Mouse (Mus musculus) megakaryocyte, embryonic 14.5 days (primary cell): Measurements from ENCODE around the gene Cmah. TPM values are rescaled to one million over a fixed set of nuclear protein-coding genes. Genes with fewer than 3 reads are reported as not detected.

Experiments used
- H3K27me3 ChIP-seq: replicated peaks from 2 replicates; pipeline ENCODE3; 2012; ENCODE audit warnings: inconsistent platforms
- H3K36me3 ChIP-seq: replicated peaks from 2 replicates; pipeline ENCODE3; 2012; ENCODE audit warnings: low read length, inconsistent platforms, mixed read lengths
- H3K4me1 ChIP-seq: 2 replicates; pipeline ENCODE4 v1.6.1; 2012; ENCODE audit warnings: inconsistent platforms
- H3K4me3 ChIP-seq: replicated peaks from 2 replicates; pipeline ENCODE3; 2012; ENCODE audit warnings: moderate library complexity, mild to moderate bottlenecking, inconsistent platforms
- H3K9me3 ChIP-seq: 2 replicates; pipeline ENCODE4 v1.6.1; 2012; ENCODE audit warnings: inconsistent platforms
- FLI1 ChIP-seq: IDR thresholded peaks from 2 replicates; pipeline ENCODE4 v1.6.1; 2012; ENCODE audit warnings: low read length, inconsistent platforms, mixed read lengths
- GATA1 ChIP-seq: IDR thresholded peaks from 3 replicates; pipeline ENCODE4 v1.6.1; 2012; ENCODE audit warnings: mixed read lengths, low read length, inconsistent platforms, borderline replicate concordance
- polyA plus RNA-seq: library from polyadenylated mRNA; stranded (reverse); fragments of >175 nt; gene quantifications from 2 replicates; pipeline ENCODE4 v1.2.3, GENCODE M21; 2012; ENCODE audit warnings: low replicate concordance; ENCODE audit not compliant: insufficient read depth

Cmah gene
- polyA plus RNA-seq = 1.0 and 4.3 TPM in 2 replicates

GRCm38 (mm10) chr13:24327201-24327600, at the start of gene Cmah:
TSS of gene Cmah (plus strand) at chr13:24327404.
- H3K9me3 ChIP-seq = no peaks in the 10 kb centered on the region
- peaks cover 28% of the 10 kb centered on the region for H3K36me3 ChIP-seq
- peaks cover 40% of the 10 kb centered on the region for H3K4me1 ChIP-seq
- no peak within 1 kb of the TSS for H3K4me3 ChIP-seq
- TF ChIP-seq FLI1 = no peak
- TF ChIP-seq GATA1 = no peak
- no peaks in the 10 kb centered on the region for H3K27me3 ChIP-seq

GRCm38 (mm10) chr13:24279407-24279761, 47.8 kb upstream of the Cmah start:
- peaks cover 61% of the 10 kb centered on the region for H3K27me3 ChIP-seq
- no peaks in the 10 kb centered on the region for H3K36me3 ChIP-seq
- peaks cover 37% of the 10 kb centered on the region for H3K4me1 ChIP-seq
- peaks cover 3% of the 10 kb centered on the region; the same call in 1 of the 2 replicates for H3K9me3 ChIP-seq
- H3K4me3 ChIP-seq = no peak overlapping the region
- no peak for TF ChIP-seq FLI1
- no peak for TF ChIP-seq GATA1

- Histone ChIP-seq H3K9me3 (peaks cover 5% of the 10 kb centered on the region), H3K36me3 (no peaks in the 10 kb centered on the region), H3K4me1 (peaks cover 37% of the 10 kb centered on the region), H3K4me3 (peak overlapping the region; percentile 93), H3K27me3 (peaks cover 62% of the 10 kb centered on the region)
- TF ChIP-seq GATA1 = no peak
- TF ChIP-seq FLI1 = no peak
Observed at GRCm38 (mm10) chr13:24279762-24280438, 47.3 kb upstream of the Cmah start.

GRCm38 (mm10) chr13:24280439-24281431, 46.5 kb upstream of the Cmah start, which contains the start of gene Carmil1:
TSS of gene Carmil1 (minus strand) at chr13:24280795.
- no peaks in the 10 kb centered on the region for H3K36me3 ChIP-seq
- H3K4me1 ChIP-seq = peaks cover 37% of the 10 kb centered on the region
- peaks cover 8% of the 10 kb centered on the region for H3K9me3 ChIP-seq
- H3K4me3 ChIP-seq = peak within 1 kb of the TSS; percentile 93
- TF ChIP-seq GATA1 (no peak), FLI1 (no peak)
- peaks cover 63% of the 10 kb centered on the region for H3K27me3 ChIP-seq

- Histone ChIP-seq H3K4me1 (no peaks in the 10 kb centered on the region), H3K4me3 (no peak overlapping the region), H3K36me3 (no peaks in the 10 kb centered on the region), H3K9me3 (peaks cover 33% of the 10 kb centered on the region), H3K27me3 (peaks cover 58% of the 10 kb centered on the region)
- no peak for TF ChIP-seq FLI1
- no peak for TF ChIP-seq GATA1
Observed at GRCm38 (mm10) chr13:24287381-24287780, 39.8 kb upstream of the Cmah start.

- H3K27me3 ChIP-seq = peaks cover 36% of the 10 kb centered on the region
- H3K4me3 ChIP-seq = no peak overlapping the region
Observed at GRCm38 (mm10) chr13:24297252-24297651, 30.0 kb upstream of the Cmah start.

GRCm38 (mm10) chr13:24305486-24305885, 21.7 kb upstream of the Cmah start:
- no peak overlapping the region for H3K4me3 ChIP-seq
- TF ChIP-seq FLI1 (no peak), GATA1 (no peak)
- H3K9me3 ChIP-seq = no peaks in the 10 kb centered on the region
- H3K4me1 ChIP-seq = peaks cover 10% of the 10 kb centered on the region
- peaks cover 3% of the 10 kb centered on the region for H3K27me3 ChIP-seq
- H3K36me3 ChIP-seq = no peaks in the 10 kb centered on the region

More at GRCm38 (mm10) chr13:24297252-24297651, 30.0 kb upstream of the Cmah start:
- H3K4me1 ChIP-seq = no peaks in the 10 kb centered on the region
- H3K9me3 ChIP-seq = peaks cover 3% of the 10 kb centered on the region; the same call in 1 of the 2 replicates
- H3K36me3 ChIP-seq = no peaks in the 10 kb centered on the region
- TF ChIP-seq FLI1 (no peak), GATA1 (no peak)

GRCm38 (mm10) chr13:24306248-24306647, 21.0 kb upstream of the Cmah start:
- H3K9me3 ChIP-seq = no peaks in the 10 kb centered on the region

GRCm38 (mm10) chr13:24311011-24311940, 15.9 kb upstream of the Cmah start:
- Histone ChIP-seq H3K9me3 (no peaks in the 10 kb centered on the region), H3K27me3 (peaks cover 5% of the 10 kb centered on the region), H3K4me3 (no peak overlapping the region), H3K36me3 (no peaks in the 10 kb centered on the region), H3K4me1 (peaks cover 20% of the 10 kb centered on the region)
- TF ChIP-seq FLI1 (no peak), GATA1 (no peak)

More at GRCm38 (mm10) chr13:24306248-24306647, 21.0 kb upstream of the Cmah start:
- Histone ChIP-seq H3K36me3 (no peaks in the 10 kb centered on the region), H3K4me1 (peaks cover 10% of the 10 kb centered on the region), H3K4me3 (no peak overlapping the region), H3K27me3 (peaks cover 3% of the 10 kb centered on the region)
- no peak for TF ChIP-seq FLI1
- no peak for TF ChIP-seq GATA1

- H3K36me3 ChIP-seq = peaks cover 2% of the 10 kb centered on the region
- H3K4me1 ChIP-seq = peaks cover 30% of the 10 kb centered on the region
- peaks cover 5% of the 10 kb centered on the region for H3K27me3 ChIP-seq
- H3K9me3 ChIP-seq = no peaks in the 10 kb centered on the region
- H3K4me3 ChIP-seq = no peak overlapping the region
- TF ChIP-seq FLI1 (no peak), GATA1 (no peak)
Observed at GRCm38 (mm10) chr13:24316563-24316962, 10.6 kb upstream of the Cmah start.
